Mouse (Mus musculus) forebrain, embryonic 16.5 days (tissue): ENCODE measurements around the gene Isg20. TPM values are rescaled to one million over a fixed set of nuclear protein-coding genes. Genes with fewer than 3 reads are reported as not detected.

ENCODE experiments used
- microRNA-seq: library from miRNA; unstranded; fragments of <30 nt; microRNA quantifications from one replicate; pipeline ENCODE4, GENCODE M21; 2017
- polyA plus RNA-seq: library from polyadenylated mRNA; unstranded; fragments of >200 nt; fragmentation: Nextera tagmentation; extraction: Ambion mirVana; gene quantifications from 2 replicates; pipeline ENCODE4 v1.2.1, GENCODE M21; 2015

Isg20 gene
- polyA plus RNA-seq, 1 experiment from 2014 or later: 2.0 TPM

Small RNAs within 50 kb of the gene (microRNA-seq; reads per million reads assigned to microRNA genes)
- gene Mir7-2: 389 reads per million, percentile 70 among the genes with 10 or more reads in this experiment

Other genes starting within 250 kb of the Isg20 start
- 36.0 and 37.4 TPM in 2 replicates for gene Ntrk3, start 175.4 kb upstream of the Isg20 start, polyA plus RNA-seq
- gene Mrps11, start 130.3 kb upstream of the Isg20 start, polyA plus RNA-seq: 72.7 and 73.7 TPM in 2 replicates
- gene Mrpl46, start 129.9 kb upstream of the Isg20 start, polyA plus RNA-seq: 51.9 and 52.9 TPM in 2 replicates
- 16.3 and 17.5 TPM in 2 replicates for gene Det1, start 66.2 kb upstream of the Isg20 start, polyA plus RNA-seq
- 60.1 and 65.6 TPM in 2 replicates for gene Aen, start 17.6 kb upstream of the Isg20 start, polyA plus RNA-seq
- gene Acan, start 140.1 kb downstream of the Isg20 start, polyA plus RNA-seq: 0.10 and 1.1 TPM in 2 replicates
- 1.7 and 3.4 TPM in 2 replicates for gene Hapln3, start 217.6 kb downstream of the Isg20 start, polyA plus RNA-seq
- 185 and 210 TPM in 2 replicates for gene Mfge8, start 235.6 kb downstream of the Isg20 start, polyA plus RNA-seq